Mouse (Mus musculus) common myeloid progenitor, adult 5-6 weeks (primary cell): ENCODE results near the gene Ppm1n. TPM values are rescaled to one million over a fixed set of nuclear protein-coding genes. Genes with fewer than 3 reads are reported as not detected.
"Not testable (repeated sequence)": the region's sequence is repeated elsewhere in the genome, so short reads cannot be mapped to it uniquely, and the experiment has no call there.

Experiments used
- ATAC-seq: replicated peaks from 2 replicates; pipeline ENCODE4 v1.8.0; 2016; ENCODE audit warnings: low read depth, mild to moderate bottlenecking, moderate TSS enrichment, inconsistent platforms; ENCODE audit not compliant: poor library complexity, severe bottlenecking
- total RNA-seq: library from RNA; stranded (forward); fragments of 200-1000, 187-1606 nt; gene quantifications from 2 replicates; pipeline ENCODE4 v1.2.3, GENCODE M21; 2017

The Ppm1n gene
- total RNA-seq, 1 experiment from 2014 or later = not detected

DNA sequence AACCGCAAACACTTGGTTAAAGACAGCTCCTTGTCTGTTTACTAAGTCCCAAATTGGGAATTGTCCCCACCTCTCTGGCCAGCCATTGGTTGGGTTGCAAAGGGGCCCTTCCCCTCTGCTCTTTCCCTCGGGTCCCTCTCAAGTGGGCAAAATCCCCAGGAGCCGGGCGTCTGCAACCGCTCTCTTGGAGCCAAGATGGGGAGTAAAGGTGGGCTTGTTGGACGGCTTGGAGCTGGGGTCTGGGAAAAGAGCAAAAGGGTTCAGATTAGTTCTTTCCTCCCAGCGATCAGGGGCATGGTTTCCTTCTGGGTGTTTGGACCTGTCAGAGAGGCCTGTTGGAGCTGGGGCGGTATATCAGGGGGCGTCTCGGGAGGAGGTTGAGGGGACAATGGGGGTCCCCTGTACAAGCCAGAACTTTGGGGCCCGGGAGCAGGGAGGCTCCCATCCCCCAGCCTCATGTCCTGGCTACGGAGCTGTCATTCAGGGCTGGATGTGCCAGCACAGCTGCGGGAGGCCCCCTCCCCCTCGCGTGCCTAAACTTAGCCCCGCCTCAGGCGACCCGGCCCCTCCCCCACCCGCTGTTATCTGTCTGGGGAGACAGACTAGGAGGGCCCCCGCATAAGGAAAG is 11.2 kb upstream of the Ppm1n start:
- no peak for ATAC-seq

DNA sequence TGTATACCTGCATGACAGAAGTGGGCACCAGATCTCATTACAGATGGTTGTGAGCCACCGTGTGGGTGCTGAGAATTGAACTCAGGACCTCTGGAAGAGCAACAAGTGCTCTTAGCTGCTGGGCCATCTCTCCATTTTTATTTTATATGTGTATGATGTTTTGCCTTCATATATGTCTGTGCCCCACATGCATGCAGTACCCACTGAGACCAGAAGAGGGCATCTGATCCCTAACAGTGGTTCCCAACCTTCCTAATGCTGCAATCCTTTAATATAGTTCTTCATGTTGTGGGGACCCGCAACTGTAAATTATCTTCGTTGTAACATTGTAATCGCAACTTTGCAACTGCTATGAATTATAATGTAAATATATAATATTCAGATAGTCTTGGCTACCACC is 4.9 kb upstream of the Ppm1n start:
- ATAC-seq = no peak

DNA sequence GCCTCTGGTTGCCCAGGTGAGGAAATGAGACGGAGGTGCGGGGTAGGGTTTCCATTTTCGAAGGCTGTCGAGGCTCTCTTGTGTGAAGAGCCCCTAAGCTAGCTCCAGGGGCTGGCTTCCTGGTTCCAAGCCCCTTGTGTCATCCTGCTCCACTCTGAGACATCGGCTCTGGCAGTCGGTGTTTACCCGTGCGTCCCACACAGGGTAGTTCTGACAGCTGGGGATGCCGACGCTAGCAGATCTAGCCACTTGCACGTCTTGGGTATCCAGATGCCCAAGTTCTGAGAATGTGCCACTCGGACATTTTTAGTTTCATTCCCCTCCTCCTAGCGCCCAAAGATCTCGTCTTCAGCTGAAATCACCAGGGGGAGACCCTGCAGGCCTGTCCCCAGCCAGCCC is 3.5 kb upstream of the Ppm1n start:
- ATAC-seq = no peak

DNA sequence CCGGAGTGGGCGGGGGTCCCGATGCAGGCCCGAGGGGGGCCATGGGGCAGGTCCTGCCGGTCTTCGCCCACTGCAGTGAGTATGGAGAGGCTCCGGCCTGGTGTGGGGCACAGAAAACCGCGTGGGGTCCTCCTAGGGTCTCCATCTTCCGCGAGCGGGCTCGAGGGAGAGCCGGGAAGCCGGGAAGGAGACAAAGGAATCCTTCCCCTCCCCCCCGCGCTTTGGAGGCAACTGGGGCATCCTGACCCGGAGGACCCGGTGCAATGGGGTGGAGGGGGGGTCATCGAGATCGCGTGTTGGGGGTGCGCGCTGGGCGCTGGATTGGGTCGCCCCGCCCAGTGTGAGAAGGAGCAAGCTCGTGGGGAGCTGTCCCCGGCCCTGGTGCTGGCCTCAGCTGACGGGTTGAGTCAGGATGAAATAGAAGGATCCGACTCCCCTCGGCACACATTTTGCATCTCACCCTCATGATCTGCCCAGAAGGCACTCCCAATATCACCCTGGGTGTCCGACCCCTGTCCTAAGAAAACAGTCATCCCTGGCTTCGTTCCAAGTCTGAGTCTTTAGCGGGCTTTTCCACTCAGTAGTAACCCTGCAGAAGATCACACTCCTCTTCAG is 3.0 kb upstream of the Ppm1n start:
- peak; percentile 64 for ATAC-seq

DNA sequence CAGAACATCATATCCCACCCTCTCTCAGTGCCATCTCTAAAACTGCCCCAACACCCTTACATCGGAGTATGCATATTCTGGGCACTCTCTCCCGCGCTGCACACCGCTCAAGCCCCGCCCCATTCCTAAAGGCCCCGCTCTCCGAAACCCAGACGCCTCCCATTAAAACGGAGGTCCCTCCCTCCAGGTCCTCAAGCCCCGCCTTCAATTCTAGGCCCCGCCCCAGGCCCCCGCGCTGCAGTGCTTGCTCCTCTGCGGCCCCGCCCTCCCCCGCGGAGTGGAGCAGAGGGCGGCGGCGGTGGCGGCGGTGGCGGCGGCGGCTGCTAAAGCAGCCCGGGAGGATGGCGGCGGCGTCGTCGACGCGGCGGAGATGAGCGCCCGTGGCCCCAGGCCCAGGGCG is 2.5 kb upstream of the Ppm1n start, which contains the start of gene Rtn2:
TSS of gene Rtn2 (plus strand) at position 240 of the 400 bp plus-strand sequence.
- ATAC-seq = peak; percentile 84

DNA sequence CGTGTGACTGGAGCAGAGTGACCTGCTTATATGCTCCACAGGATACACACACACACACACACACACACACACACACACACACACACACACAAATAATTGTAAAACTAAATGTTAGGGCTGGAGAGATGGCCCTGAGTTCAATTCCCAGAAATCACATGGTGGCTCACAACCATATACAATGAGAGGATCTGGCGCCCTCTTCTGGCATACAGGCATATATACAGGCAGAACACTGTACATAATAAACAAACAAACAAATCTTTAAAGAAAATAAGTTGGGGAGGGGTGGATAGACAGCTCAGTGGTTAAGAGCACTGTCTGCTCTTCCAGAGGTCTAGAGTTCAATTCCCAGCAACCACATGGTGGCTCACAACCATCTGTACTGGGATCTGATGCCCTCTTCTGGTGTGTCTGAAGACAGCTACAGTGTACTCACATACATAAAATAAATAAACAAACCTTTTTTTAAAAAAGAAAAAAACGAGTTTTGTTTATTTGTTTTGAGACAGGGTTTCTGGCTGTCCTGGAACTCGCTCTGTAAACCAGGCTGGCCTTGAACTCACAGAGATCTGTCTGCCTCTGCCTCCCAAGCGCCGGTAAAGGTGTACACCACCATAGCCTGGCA is 1.9 kb upstream of the Ppm1n start:
- not testable (repeated sequence) for ATAC-seq

DNA sequence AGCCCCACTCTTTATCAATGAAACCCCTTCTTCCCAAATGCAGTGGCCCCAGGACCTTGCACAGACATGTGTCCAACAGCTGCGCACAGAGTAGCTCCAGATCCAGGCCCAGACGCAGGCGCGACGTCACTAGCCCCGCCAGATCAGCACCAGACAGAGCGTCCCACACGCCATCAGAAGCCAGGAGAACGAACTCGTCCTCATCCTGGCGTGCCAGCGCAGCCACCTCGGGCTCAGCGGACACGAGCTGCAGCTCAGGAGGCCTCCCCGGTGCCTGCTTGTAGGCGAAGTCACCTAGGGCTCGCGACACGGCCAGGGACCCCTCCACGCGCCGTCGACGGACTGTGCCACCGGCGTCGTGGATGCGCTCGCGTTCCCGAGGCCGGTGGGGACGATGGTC is 812 bp downstream of the Ppm1n start:
- ATAC-seq = no peak

DNA sequence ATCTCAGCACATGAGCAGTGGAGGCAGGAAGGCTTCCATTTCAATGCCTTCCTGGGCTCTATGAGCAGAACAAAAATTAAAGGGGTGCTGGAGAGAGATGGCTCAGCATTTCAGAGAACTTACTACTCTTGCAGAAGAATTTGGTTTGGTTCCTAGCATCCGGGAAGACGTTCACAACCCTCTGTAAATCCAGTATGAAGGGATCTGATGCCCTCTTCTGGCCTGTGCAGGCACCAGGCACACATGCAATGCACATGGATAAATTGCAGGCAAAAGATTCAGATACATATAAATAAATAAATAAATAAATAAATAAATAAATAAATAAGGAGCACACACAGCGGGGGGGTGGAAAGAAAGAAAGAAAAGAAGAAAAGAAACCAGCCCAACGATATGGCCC is 3.6 kb downstream of the Ppm1n start:
- ATAC-seq = no peak

DNA sequence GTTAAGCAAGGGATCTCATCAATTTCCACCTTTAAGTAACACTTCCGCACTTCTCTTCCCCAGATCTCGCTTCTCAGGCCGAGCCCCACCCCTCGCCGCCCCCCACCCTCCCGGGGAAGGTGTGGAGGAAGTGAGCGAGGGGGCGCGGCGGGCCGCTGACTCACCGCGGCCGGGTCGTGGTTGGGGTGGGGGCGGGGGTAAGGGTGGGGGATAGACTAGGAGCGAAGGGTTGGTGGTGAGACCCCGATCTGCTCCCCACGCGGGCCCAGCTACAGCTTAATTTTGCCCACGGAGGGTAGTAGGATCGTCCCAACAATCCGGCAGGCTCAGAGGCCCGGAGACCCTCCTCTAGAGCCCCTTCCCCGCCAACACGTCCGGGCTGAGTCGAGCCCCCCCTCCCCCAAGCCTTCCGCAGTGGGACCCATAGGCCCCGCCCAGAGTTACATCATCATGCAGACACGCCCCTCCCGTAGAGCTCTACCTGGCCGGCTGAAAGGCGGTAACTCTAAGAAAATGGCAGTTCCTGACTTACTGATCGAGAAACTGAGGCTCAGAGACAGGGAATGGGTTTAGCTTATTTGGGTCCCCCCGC is 7.6 kb downstream of the Ppm1n start:
- peak; percentile 40 for ATAC-seq

DNA sequence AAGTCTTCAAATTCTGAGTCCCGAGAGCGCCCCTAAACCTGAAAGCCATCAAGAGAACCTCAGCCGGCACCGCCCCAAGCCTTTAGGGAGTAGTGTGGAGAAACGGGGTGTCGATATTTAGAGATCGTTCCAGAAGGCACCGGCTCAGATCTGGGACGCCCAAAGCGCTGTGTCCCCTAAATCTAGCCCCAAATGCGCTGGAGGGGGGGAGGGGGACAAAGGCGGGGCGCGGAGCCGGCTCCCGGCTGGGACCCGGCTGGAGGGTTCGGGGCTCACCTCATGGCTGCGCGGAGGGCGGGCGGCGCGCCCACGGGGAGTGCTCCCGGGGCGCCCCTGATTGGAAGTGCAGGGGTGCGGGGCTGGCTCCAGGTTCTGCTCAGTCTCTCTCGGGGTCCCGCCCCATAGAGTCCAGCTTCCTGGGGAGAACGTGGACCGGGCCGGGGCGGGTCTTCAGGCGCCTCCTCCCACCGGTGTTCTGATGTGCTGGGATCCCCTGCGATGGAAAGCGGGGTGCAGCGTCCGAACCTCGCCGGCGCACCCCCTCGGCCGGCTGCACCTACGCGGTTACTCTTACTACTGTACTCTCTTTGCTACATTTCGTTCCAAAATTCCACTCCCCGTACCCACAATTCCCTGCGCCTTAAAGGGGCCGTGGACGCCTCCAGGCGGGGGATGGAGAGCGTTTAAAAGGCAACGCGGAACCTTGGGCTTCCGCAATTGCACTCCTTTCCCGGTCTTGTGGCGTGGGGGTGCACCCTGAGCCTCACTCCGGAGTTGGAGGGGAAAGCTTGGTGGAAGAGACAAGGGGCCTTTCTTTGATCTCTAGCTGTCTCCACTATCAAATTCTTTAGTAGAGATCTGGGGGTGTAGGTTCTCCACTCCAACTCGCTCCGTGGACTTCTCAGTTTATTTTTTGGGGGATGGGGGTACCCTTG is 8.4 kb downstream of the Ppm1n start, which contains the start of gene Vasp:
TSS of gene Vasp (minus strand) at position 580 of the 935 bp plus-strand sequence.
- ATAC-seq = peak; percentile 62

DNA sequence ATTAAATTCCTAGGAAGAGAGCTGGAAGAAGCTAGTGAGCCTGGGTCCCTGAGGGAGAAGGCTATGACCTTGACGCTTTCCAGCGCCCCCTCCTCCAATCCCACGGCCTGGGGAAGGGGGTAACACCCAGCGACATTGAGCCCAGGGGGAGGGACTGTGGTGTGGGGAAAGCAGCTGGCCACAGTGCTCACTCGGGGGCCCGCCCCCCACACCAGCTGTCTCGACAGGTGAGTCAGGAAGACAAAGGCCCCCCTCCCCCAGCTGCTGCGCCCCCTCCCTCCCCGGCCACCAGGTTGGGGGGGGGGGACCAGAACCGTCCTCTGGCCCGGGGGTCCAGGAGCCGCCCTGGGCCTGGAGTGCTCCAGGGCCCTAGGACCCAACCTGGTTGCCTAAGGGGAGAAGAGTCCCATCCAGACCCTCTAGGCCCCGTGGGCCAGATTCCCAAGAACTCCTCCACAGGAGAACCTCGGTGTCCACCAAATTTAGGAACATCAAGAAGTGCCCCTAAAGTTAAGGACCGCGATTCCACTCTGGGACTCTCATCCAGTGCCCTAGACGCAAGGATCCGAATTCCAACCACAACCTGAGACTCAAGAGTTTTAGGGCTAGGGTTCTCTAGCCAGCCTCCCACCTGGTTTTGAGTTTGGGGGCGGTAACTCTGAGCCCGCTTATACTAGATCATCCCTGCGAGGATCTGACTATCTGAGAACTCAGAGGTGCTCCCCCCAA is 9.2 kb downstream of the Ppm1n start:
- no peak for ATAC-seq

DNA sequence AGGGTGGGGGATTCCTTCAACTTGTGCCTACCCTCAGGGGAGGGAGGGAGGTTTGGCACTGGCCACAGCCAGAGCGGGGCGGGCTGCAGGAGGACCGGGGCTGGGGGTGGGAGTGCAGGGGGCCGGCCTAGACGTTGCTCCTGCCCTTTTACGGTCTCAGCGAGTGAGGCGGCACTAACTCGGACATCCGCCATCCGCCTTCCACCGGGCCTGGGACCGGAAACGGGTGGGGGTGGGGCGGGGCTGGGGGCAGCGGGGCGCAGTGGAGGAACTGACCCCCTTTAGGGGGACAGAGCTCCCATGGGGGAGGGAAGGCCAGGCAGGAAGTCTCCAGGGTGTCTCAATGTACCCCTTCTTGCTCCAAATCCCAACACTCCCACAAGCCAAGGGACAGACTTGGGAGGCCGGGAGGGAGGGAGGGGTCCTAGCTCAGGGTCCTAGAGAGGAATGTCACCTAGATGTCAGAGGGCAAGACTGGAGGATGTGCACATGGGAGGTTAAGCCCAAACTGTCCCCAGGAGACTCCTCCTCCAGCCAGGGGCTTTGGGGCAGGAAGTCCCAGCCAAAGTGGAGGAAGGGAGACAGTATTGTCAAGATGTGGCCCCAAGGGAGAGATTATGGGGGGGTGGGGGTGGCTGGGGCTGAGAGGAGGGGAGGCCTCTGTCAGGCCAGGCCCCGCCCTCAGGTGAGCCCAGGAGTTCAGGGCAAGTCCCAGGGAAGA is 10.0 kb downstream of the Ppm1n start:
- ATAC-seq = no peak

DNA sequence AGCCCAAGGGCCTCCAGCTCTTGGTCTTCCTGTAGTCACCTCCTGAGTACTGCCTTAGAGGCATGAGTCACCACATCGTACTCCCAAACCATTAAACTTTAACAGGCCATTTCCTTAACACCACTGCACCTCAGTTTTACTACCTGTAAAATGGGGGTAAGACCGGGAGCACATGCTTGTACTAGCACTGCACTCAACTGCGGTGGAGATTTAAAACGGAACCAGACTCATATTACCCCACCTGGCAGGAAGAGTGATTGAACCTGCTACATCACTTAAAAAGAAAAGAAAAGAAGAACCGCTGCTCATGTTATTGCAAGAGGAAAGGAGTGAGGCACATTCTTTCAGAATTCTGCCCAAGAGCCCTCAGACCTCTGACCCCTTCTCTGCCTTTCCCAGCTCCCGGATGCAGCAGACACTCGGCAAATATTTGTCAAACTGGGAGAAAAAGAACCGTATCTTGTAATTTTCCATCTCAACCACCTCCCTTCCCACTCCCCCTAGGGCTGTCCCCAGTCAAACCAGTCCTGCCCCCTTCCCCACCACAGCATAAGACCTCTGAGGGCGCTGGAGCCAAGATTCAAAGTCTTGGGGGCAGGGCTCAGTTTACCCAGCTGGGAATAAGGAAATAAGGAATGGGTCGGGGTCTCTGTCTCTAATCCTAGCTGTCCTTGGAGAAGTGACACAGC is 10.7 kb downstream of the Ppm1n start:
- ATAC-seq = no peak

DNA sequence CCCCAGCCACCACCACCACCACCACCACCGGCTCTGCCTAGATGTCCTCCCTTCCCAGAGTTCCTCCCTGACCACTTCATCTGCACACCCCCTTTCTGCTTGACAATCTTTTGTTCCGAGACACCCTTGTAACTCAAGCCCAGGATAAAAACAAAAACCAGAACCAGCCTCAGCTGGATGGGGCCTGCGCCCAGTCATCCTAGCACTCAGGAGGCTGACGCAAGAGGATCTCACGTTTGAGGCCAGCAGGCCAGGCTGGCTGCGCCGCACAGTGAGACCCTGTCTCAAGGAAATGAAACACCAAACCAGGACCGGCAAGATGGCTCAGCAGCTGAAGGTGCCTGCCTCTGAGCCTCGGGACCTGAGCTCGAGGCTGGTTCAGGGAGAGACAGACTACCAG is 12.8 kb downstream of the Ppm1n start:
- ATAC-seq = 0 out of 2 replicates have a peak, but pooled peaks have one; percentile 13

DNA sequence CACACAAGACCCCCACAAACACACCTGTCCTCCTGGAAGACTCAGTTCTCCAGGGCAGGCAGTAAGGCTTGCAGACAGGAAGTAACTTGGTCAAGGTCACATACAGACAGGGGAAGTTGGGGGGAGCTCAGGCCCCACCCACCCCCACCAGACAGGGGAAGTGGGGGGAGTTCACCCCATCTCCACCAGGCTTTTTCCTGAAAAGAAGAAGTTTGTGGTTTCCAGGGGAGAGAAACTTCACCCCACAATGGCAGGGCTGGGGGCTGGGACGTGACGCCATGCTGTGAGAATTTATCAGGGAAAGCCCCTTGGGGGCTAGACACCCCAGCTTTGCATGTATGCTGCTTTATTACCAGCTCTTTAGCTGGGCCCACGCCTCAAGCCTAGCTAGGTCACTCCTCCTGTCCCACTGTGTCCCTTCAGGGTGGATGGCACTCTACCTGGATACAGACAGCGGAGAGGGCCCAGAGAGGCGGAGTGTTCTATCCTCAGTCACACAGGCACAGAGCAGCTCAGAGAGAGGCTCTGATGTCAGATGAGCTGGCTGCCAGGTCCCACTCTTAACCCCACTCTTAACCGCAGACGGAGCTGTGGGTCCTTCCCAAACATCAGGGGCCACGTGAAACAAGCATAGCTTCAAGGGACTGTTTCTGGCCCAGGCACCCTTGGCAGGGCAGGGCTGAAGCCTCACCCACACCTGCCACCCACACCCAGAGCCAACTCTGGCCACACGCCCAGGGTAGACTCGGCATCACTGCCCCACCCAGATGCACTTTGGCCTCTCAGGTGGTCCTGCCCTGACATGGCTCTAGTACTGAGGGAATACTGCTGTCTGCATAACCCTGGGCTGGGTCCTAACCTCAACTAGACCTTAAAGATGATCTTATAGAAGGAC is 13.7 kb downstream of the Ppm1n start:
- peak; percentile 77 for ATAC-seq

DNA sequence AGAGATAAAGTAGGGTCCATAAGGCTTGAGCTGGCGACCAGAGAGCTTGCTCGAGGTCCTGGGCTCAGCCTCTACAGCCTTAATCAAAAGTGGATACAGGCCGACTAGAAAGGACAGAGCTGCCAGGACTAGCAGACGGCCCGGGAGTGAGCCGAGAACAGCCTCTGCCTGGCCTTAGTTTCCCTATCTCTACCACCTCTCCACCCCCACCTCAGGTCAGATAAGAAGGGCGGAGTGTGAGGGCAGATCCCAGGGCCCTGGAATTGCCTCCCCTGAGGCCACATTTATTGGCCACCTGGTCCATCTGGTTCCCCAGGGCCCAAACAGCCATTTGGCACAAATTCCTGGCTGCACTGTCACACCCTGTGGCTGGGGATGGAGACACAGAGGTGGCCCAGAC is 14.7 kb downstream of the Ppm1n start:
- ATAC-seq = no peak

DNA sequence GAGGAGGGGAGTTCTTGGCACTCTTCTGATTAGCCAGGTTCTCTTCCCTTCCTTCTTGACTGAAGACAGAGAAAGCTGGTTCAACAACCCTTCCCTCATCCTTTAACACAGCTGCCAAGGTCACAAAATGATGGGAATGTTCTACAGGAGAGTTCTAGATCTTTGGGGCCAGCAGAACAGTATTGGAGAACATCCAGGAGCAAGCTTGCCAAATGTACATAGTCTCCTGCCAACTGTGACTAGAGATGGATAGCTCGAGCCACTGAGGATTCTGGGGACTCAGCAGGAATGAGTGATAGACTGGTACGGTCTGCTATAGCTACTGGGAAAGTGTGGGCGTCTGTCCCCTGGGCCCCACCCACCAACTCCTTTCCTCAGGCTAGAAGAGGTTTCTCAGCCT is 21.5 kb downstream of the Ppm1n start:
- ATAC-seq = no peak
